Mouse (Mus musculus) cortical plate, adult 2 months (tissue): ENCODE results near the gene Tnc. TPM values are rescaled to one million over a fixed set of nuclear protein-coding genes. Genes with fewer than 3 reads are reported as not detected.

ENCODE experiments used
- H3K27ac ChIP-seq: fragments of 200-500 bp; 2 replicates; pipeline ENCODE4 v1.5.1; 2012; ENCODE audit warnings: low read length, control low read depth, inconsistent platforms; ENCODE audit not compliant: insufficient read depth
- H3K4me1 ChIP-seq: fragments of 200-500 bp; 2 replicates; pipeline ENCODE4 v1.6.1; 2011; ENCODE audit warnings: low read length; ENCODE audit not compliant: control insufficient read depth, insufficient read depth
- H3K4me3 ChIP-seq: fragments of 200-500 bp; 2 replicates; pipeline ENCODE4 v1.5.1; 2011; ENCODE audit warnings: mild to moderate bottlenecking, low read length, control low read depth; ENCODE audit not compliant: insufficient read depth
- CTCF ChIP-seq: fragments of 200-500 bp; IDR thresholded peaks from 2 replicates; pipeline ENCODE4 v1.5.1; 2011; ENCODE audit warnings: mild to moderate bottlenecking, control low read depth, low read length; ENCODE audit not compliant: insufficient read depth; ENCODE audit errors: extremely low read depth
- POLR2A ChIP-seq: fragments of 200-500 bp; IDR thresholded peaks from 2 replicates; pipeline ENCODE4 v1.6.1; 2011; ENCODE audit warnings: mild to moderate bottlenecking, low read length, control low read depth; ENCODE audit not compliant: insufficient read depth; ENCODE audit errors: extremely low read depth
- polyA plus RNA-seq: library from polyadenylated mRNA; depleted of rRNA; stranded (reverse); fragments of >200 nt; gene quantifications from 2 replicates; pipeline ENCODE4 v1.2.3, GENCODE M21; 2012

Gene Tnc
- polyA plus RNA-seq, 1 experiment: 1.7 TPM

DNA sequence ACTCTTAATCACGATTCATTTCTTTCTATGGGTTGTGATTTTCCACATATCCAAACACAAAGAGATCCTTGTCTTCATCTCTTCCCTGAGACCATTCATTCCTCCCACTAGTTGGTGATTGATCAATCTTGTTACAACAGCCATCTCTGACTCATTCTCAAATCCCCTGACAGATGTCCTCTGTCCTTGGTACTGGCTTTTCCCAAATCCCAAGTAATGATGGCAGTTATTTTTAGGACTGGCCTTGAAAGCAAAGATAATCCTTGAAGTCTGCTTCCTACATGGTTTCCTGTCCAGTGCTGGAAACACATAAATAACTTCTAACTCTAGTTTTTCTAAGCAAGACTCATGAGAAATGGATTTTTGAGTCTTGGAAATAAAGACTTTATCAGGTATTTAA is 12.1 kb downstream of the Tnc start:
- TF ChIP-seq POLR2A: no peak
- no peak for TF ChIP-seq CTCF
- Histone ChIP-seq H3K4me1 (no peaks in the 10 kb centered on the region), H3K4me3 (no peak overlapping the region), H3K27ac (no peak overlapping the region)

DNA sequence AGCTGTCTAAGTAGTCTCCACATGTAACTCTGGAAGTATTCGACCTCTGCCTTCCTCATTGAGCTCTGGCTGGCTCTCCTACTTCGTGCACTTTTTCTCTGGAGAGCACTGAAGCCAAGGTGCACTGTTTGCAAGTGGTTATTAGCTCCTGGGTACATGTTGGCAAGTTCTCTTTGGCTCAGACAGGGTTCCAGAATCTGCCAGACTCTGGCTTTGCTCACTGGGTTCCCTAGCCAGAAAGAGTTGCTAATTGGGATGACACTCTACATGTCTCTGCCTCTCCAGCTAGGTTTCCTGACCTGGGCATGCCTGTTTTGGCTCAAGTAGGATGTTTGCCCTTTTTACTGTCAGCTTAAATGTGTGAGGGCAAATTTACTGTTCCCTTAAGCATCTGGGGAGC is 13.6 kb downstream of the Tnc start:
- Histone ChIP-seq H3K27ac (no peak overlapping the region), H3K4me1 (no peaks in the 10 kb centered on the region), H3K4me3 (no peak overlapping the region)
- TF ChIP-seq POLR2A: no peak
- no peak for TF ChIP-seq CTCF

DNA sequence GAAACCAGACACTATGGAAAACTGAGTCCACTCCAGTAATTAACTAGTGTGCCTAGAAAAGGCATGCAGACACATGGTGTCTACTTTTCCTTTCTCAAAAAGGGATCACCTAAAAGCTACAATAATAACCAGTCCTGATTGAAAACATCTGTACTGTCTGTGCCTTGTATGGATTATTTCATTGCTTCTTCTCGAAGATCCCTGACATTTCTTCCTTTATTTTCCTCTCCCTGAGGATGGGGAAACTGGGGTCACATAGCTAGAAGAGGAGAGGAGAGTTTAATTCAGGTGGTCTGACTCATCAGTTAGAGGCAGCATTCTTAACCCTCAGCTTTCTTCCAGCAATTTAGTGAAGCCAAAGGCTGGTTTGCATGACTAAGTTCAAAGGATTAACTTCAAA is 17.3 kb downstream of the Tnc start:
- no peak for TF ChIP-seq POLR2A
- TF ChIP-seq CTCF: no peak
- Histone ChIP-seq H3K27ac (no peak overlapping the region), H3K4me3 (no peak overlapping the region), H3K4me1 (no peaks in the 10 kb centered on the region)

DNA sequence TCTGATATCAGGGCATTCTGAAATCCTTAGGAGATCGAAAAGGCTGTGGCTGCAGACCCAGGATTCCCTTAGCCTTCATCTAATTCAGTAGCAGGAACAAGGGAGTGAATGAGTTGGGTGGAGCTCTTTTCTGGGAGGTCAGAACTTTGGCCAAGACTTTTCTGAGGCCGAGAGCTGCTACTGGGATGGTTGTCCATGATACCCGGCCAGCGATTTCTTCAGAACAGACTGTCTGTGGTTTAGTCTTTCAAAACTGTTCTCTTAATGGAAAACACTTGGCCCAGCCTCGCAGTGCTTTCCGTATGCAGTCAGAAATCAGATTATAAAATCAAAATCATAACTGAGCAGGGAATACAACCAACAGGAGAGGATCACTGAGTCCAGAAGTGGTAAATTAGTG is 21.2 kb downstream of the Tnc start:
- TF ChIP-seq CTCF: no peak
- no peak for TF ChIP-seq POLR2A

GRCm38 (mm10) chr4:64024041-64024779 is 22.6 kb downstream of the Tnc start:
- TF ChIP-seq POLR2A (no peak), CTCF (no peak)
- Histone ChIP-seq H3K4me3 (no peak overlapping the region), H3K4me1 (no peaks in the 10 kb centered on the region), H3K27ac (no peak overlapping the region)

More for the DNA sequence above, 21.2 kb downstream of the Tnc start:
- H3K4me1 ChIP-seq: no peaks in the 10 kb centered on the region
- H3K27ac ChIP-seq: no peak overlapping the region
- H3K4me3 ChIP-seq: no peak overlapping the region

DNA sequence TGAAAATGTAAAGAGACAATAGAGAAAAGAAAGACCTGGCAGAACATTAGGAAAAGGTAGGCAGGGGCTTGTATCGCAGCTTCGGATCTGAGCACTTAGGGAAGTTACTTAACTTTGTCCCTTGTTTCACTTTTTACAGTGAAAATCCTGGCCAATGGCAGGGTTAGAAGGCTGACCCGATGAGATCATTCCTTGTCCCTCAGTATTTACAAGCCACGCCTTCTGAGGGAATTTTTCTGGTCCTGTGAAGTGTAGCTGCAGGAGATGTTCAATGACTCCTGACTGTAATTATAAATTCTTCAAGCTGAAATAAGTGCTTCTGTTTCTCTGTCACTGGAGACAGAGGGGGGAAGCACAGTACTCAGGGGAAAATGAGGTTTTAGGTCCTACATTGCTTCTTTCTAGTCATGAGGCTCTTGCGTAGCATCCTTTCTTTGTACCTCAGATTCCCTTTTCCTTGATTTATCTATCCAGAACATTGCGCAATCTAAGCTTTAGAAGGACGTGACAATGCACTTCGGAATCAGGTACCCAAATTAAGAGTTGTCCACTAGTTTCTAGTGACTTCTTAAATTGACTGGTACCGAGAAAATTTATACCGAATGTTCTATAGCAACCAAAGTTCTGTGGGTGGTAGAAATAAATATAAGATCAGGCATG is 25.8 kb downstream of the Tnc start:
- no peaks in the 10 kb centered on the region for H3K4me1 ChIP-seq
- no peak overlapping the region for H3K4me3 ChIP-seq
- no peak for TF ChIP-seq CTCF
- TF ChIP-seq POLR2A: no peak
- H3K27ac ChIP-seq: no peak overlapping the region

DNA sequence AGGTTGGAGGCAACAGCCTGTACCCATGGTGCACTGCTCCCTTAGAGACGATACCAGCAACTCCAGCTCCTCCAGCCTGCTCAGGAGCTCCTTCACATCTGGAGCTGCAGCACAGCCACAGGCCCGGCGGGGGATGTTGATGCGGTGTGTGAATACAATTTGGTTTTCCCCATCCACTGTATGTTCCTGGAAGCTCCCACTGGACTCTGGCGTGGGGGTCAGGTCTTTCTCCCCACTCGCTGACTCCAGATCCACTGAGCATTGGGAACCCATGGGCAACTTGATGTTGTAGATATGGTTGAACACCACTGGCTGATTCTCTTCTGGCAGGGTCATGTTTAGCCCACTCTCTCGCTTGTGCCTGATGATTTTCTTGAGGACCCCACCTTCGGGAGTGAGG is 26.7 kb downstream of the Tnc start:
- H3K4me1 ChIP-seq: no peaks in the 10 kb centered on the region
- no peak overlapping the region for H3K27ac ChIP-seq
- H3K4me3 ChIP-seq: no peak overlapping the region
- TF ChIP-seq POLR2A (no peak), CTCF (no peak)

GRCm38 (mm10) chr4:64011308-64011707 is 35.5 kb downstream of the Tnc start:
- TF ChIP-seq POLR2A (no peak), CTCF (no peak)
- Histone ChIP-seq H3K4me1 (no peaks in the 10 kb centered on the region), H3K27ac (no peak overlapping the region), H3K4me3 (no peak overlapping the region)

DNA sequence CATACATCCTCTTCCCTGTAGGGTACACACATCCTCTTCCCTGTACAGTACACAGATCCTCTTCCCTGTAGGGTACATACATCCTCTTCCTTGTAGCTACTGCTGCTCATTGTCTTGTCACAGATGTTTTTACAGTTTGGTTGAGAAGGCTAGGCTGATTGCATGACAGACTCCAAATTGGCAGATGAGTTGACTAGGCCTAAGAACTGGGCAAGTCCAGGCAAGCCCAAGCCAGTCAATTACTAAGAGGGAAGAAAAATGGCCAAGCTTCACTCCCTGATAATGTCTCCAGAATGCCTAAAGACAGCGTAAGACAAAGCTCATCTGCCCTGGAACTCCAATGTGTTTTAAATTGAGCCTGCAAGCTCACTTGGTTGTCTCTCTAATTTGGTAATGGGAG is 36.9 kb downstream of the Tnc start:
- H3K27ac ChIP-seq: no peak overlapping the region
- no peaks in the 10 kb centered on the region for H3K4me1 ChIP-seq
- no peak overlapping the region for H3K4me3 ChIP-seq
- no peak for TF ChIP-seq CTCF
- no peak for TF ChIP-seq POLR2A

- TF ChIP-seq CTCF (no peak), POLR2A (no peak)
- no peak overlapping the region for H3K4me3 ChIP-seq
- H3K4me1 ChIP-seq: no peaks in the 10 kb centered on the region
Observed at GRCm38 (mm10) chr4:64005198-64005597, 41.6 kb downstream of the Tnc start.

More at GRCm38 (mm10) chr4:64005198-64005597, 41.6 kb downstream of the Tnc start:
- H3K27ac ChIP-seq: no peak overlapping the region
